Mouse (Mus musculus) ES-E14 (cell line): ENCODE data around the gene Lmx1b.

Experiments used
- CHD2 ChIP-seq: IDR thresholded peaks from 2 replicates; pipeline ENCODE4 v1.6.1; 2014; ENCODE audit warnings: mild to moderate bottlenecking, low read depth, low read length, inconsistent platforms
- HCFC1 ChIP-seq: IDR thresholded peaks from 2 replicates; pipeline ENCODE4 v1.6.1; 2012; ENCODE audit warnings: low read length, inconsistent platforms, borderline replicate concordance; ENCODE audit not compliant: insufficient read depth
- MAFK ChIP-seq: IDR thresholded peaks from 2 replicates; pipeline ENCODE4 v1.6.1; 2014; ENCODE audit warnings: mild to moderate bottlenecking, low read depth, low read length, inconsistent platforms; ENCODE audit not compliant: insufficient read depth
- ZC3H11A ChIP-seq: IDR thresholded peaks from 2 replicates; pipeline ENCODE4 v1.6.1; 2012; ENCODE audit warnings: low read depth, mild to moderate bottlenecking, inconsistent platforms, low read length, borderline replicate concordance
- ZNF384 ChIP-seq: IDR thresholded peaks from 2 replicates; pipeline ENCODE4 v1.6.1; 2012; ENCODE audit warnings: low read depth, low read length, inconsistent platforms

GRCm38 (mm10) chr2:33628791-33629190, 11.5 kb downstream of the Lmx1b start:
- no peak for TF ChIP-seq CHD2
- TF ChIP-seq HCFC1 = no peak
- TF ChIP-seq ZC3H11A = no peak
- TF ChIP-seq MAFK = no peak
- TF ChIP-seq ZNF384 = no peak
